ENCODE assay signal across 17 mouse cellular contexts in genomic region chr19:20706747-20707146, GRCm38 (mm10). TPM values are rescaled to one million over a fixed set of nuclear protein-coding genes. Genes with fewer than 3 reads are reported as not detected.
"Had no signal": no experiment of that assay in that cellular context is flagged by ENCODE, and none has a peak within 500 bp of the region (broad histone marks: within the 10 kb centered on the region; RNA-seq: fewer than 3 reads in every experiment).

No protein-coding gene starts in this region.

- ATAC-seq: inflammation-experienced regulatory T-cells, adult 6 months; intestine, postnatal 0 days; lung, postnatal 0 days; midbrain, embryonic 15.5 days had no signal

- H3K9me3 ChIP-seq: limb, embryonic 13.5 days; liver, embryonic 15.5 days; megakaryocyte, embryonic 14.5 days; midbrain, embryonic 15.5 days; neural tube, embryonic 13.5 days; stomach, embryonic 15.5 days had no signal

- H3K9ac ChIP-seq: limb, embryonic 13.5 days; liver, embryonic 15.5 days; midbrain, embryonic 15.5 days; neural tube, embryonic 13.5 days; stomach, embryonic 15.5 days had no signal

- H3K4me2 ChIP-seq: limb, embryonic 13.5 days; liver, embryonic 11.5 days; liver, embryonic 15.5 days; midbrain, embryonic 11.5 days; midbrain, embryonic 15.5 days; neural tube, embryonic 13.5 days; stomach, embryonic 15.5 days had no signal

- H3K4me3 ChIP-seq: layer of hippocampus, adult 2 months; limb, embryonic 13.5 days; liver, embryonic 15.5 days; megakaryocyte, embryonic 14.5 days; midbrain, embryonic 15.5 days; neural tube, embryonic 13.5 days; stomach, embryonic 15.5 days had no signal

- H3K27me3 ChIP-seq: limb, embryonic 13.5 days; liver, embryonic 15.5 days; megakaryocyte, embryonic 14.5 days; midbrain, embryonic 15.5 days; neural tube, embryonic 13.5 days; stomach, embryonic 15.5 days had no signal

- H3K4me1 ChIP-seq: limb, embryonic 13.5 days; liver, embryonic 15.5 days; midbrain, embryonic 15.5 days; neural tube, embryonic 13.5 days; stomach, embryonic 15.5 days had no signal

- H3K27ac ChIP-seq: kidney, postnatal 0 days; layer of hippocampus, adult 2 months; limb, embryonic 13.5 days; liver, embryonic 15.5 days; midbrain, embryonic 15.5 days; neural tube, embryonic 13.5 days; stomach, embryonic 15.5 days had no signal

- DNase-seq: lung, adult 2 months; lung, postnatal 36 days; retina, postnatal 1 day; thymus, postnatal 36 days had no signal

- H3K36me3 ChIP-seq: limb, embryonic 13.5 days; liver, embryonic 15.5 days; midbrain, embryonic 15.5 days; neural tube, embryonic 13.5 days; stomach, embryonic 15.5 days had no signal

RNA-seq across cellular contexts. Expression of gene Aldh1a7, which starts 20.6 kb away (rescaled TPM):
- polyA plus RNA-seq: inflammation-experienced regulatory T-cells, adult 6 months had no signal
